Mouse (Mus musculus): ENCODE measurements around the gene Tas2r107. TPM values are rescaled to one million over a fixed set of nuclear protein-coding genes. Genes with fewer than 3 reads are reported as not detected.
"Not testable (repeated sequence)": the region's sequence is repeated elsewhere in the genome, so short reads cannot be mapped to it uniquely, and the experiment has no call there.

Tas2r107 gene
- polyA plus RNA-seq (2015; fragmentation: Nextera tagmentation; extraction: Ambion mirVana), result not detected in 2 replicates

DNA sequence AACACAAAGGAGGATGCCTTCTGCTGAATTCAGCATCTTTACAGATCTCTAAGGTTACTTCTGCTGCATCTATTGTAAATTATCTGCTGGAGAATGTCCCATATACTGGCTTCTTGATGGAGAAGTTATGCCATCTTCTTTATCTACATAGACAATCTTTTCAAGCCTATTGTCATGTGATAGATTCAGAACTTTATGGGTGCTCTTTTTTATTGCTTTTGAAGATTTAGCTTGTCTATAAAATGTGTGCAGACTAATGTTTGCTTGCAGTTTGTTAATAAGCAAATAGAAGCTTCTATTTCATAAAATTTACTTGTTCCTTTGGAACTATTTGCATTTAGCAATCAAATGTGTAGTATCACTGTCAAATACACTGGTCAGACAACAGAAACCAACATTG, at the start of gene Tas2r107:
Gene Tas2r107, minus strand, starts transcription at position 101 of the 400 bp plus-strand sequence.
- no peak within 1 kb of the TSS for H3K27ac ChIP-seq (ENCODE audit: low read length)
- no peak for ATAC-seq (ENCODE audit: low FRiP score, low TSS enrichment)
- H3K4me1 ChIP-seq (ENCODE audit: insufficient read depth, low read length), result no peaks in the 10 kb centered on the region
- H3K9ac ChIP-seq (replicated peaks; ENCODE audit: low read length), result no peak within 1 kb of the TSS
- H3K4me2 ChIP-seq (replicated peaks; ENCODE audit: low read depth, low read length), result no peak within 1 kb of the TSS
- no peaks in the 10 kb centered on the region for H3K27me3 ChIP-seq (ENCODE audit: insufficient read depth, low read length)
- H3K4me3 ChIP-seq (ENCODE audit: low read length), result no peak within 1 kb of the TSS
- H3K36me3 ChIP-seq (ENCODE audit: insufficient read depth, low read length), result no peaks in the 10 kb centered on the region
- H3K9me3 ChIP-seq (ENCODE audit: low read length), result no peaks in the 10 kb centered on the region; the same call in 1 of the 2 replicates

DNA sequence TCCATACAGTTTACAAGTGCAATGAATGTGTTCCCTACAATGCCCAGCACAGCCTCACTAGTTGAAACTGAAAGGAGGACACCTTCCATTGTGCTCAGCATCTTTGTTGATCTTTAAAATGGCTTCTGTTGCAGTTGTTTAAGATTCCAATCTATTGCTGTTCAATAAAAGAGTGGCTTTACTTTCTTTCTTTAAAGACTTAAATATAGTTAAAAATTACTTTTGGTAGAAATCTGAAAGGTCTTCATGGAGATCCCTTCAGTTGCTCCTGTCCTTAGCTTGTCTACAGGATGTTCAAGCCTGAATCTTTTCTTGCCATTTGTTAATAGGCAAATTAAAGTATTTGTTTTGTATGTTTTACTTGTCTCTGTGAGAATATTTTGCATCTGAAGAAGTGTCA, 30.0 kb upstream of the Tas2r107 start, which contains the start of gene Tas2r114:
Gene Tas2r114, minus strand, starts transcription at position 101 of the 400 bp plus-strand sequence.
- no peak within 1 kb of the TSS for H3K27ac ChIP-seq (ENCODE audit: low read length)
- no peaks in the 10 kb centered on the region for H3K9me3 ChIP-seq (ENCODE audit: low read length)
- no peaks in the 10 kb centered on the region for H3K27me3 ChIP-seq (ENCODE audit: insufficient read depth, low read length)
- H3K9ac ChIP-seq (replicated peaks; ENCODE audit: low read length), result no peak within 1 kb of the TSS
- no peaks in the 10 kb centered on the region for H3K36me3 ChIP-seq (ENCODE audit: insufficient read depth, low read length)
- H3K4me1 ChIP-seq (ENCODE audit: insufficient read depth, low read length), result no peaks in the 10 kb centered on the region
- no peak for ATAC-seq (ENCODE audit: low FRiP score, low TSS enrichment)
- H3K4me2 ChIP-seq (replicated peaks; ENCODE audit: low read depth, low read length), result no peak within 1 kb of the TSS
- H3K4me3 ChIP-seq (ENCODE audit: low read length), result no peak within 1 kb of the TSS

DNA sequence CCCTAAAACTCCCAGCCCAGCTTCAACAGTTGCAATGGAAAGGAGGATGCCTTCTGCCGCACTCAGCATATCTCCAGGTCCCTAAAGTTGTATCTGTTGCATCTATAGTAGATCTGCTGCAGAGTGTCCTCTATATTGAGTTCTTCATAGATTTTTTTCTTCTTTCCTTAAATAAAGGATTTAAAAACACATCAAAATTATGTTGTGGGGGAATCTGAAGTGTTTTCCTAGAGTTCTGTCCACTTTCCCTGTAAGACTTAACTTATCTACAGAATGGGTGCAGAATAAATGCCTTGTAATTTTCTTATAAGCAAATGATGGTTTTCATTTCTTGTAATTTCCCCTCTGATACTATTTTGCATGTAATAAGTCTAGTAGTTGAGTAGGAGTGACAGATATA, 27.4 kb upstream of the Tas2r107 start, which contains the start of gene Tas2r105:
Gene Tas2r105, minus strand, starts transcription at position 101 of the 400 bp plus-strand sequence.
- H3K27me3 ChIP-seq (ENCODE audit: insufficient read depth, low read length), result no peaks in the 10 kb centered on the region
- no peak within 1 kb of the TSS for H3K9ac ChIP-seq (replicated peaks; ENCODE audit: low read length)
- H3K9me3 ChIP-seq (ENCODE audit: low read length), result no peaks in the 10 kb centered on the region
- no peaks in the 10 kb centered on the region for H3K36me3 ChIP-seq (ENCODE audit: insufficient read depth, low read length)
- no peak within 1 kb of the TSS for H3K27ac ChIP-seq (ENCODE audit: low read length)
- no peaks in the 10 kb centered on the region for H3K4me1 ChIP-seq (ENCODE audit: insufficient read depth, low read length)
- H3K4me3 ChIP-seq (ENCODE audit: low read length), result no peak within 1 kb of the TSS
- no peak for ATAC-seq (ENCODE audit: low FRiP score, low TSS enrichment)
- no peak within 1 kb of the TSS for H3K4me2 ChIP-seq (replicated peaks; ENCODE audit: low read depth, low read length)
- WGBS, result 67% methylated on average over 1 of the region's 1 CpGs

DNA sequence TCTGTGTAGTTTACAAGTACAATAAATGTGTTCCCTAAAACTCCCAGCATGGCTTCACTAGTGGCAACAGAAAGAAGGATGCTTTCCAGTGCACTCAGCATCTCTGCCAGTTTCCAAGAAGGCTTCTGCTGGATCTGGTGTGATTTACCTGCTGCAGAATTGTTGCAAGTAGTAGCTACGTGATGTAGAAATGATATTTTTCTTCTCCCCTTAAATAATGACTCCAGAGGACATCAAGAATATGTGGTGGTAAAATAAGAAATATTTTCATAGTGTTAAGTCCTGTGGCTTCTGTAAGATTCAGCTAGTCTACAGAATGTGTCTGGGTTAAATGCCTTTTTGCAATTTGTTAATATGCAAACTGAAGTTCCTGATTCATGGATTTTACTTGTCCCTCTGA, 25.7 kb upstream of the Tas2r107 start, which contains the start of gene Tas2r104:
Gene Tas2r104, minus strand, starts transcription at position 101 of the 400 bp plus-strand sequence.
- no peak for ATAC-seq (ENCODE audit: low FRiP score, low TSS enrichment)
- Histone ChIP-seq H3K36me3 (ENCODE audit: insufficient read depth, low read length) (no peaks in the 10 kb centered on the region), H3K4me1 (ENCODE audit: insufficient read depth, low read length) (no peaks in the 10 kb centered on the region), H3K27ac (ENCODE audit: low read length) (no peak within 1 kb of the TSS), H3K4me3 (ENCODE audit: low read length) (no peak within 1 kb of the TSS), H3K9me3 (ENCODE audit: low read length) (no peaks in the 10 kb centered on the region), H3K4me2 (replicated peaks; ENCODE audit: low read depth, low read length) (no peak within 1 kb of the TSS), H3K27me3 (ENCODE audit: insufficient read depth, low read length) (no peaks in the 10 kb centered on the region), H3K9ac (replicated peaks; ENCODE audit: low read length) (no peak within 1 kb of the TSS)
- WGBS, result 83% methylated on average over 1 of the region's 1 CpGs

DNA sequence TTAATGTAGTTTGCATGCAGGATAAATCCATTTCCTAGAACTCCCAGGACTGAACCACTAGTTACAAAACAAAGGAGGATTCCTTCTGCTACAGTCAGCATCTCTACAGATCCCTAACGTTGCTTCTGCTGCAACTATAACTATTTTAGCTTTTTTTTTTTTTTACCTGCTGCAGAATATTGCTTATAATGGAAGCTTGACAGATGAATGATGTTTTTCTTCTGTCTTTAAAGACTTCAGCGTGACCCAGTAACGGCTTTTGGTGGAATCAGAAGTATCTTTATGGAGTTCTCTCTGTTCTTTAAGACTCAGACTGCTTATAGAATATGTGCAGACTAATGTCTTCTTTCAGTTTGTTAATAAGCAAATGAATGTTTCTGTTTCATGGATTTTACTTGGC, 18.8 kb upstream of the Tas2r107 start, which contains the start of gene Tas2r106:
Gene Tas2r106, minus strand, starts transcription at position 101 of the 400 bp plus-strand sequence.
- Histone ChIP-seq H3K36me3 (ENCODE audit: insufficient read depth, low read length) (no peaks in the 10 kb centered on the region), H3K4me2 (replicated peaks; ENCODE audit: low read depth, low read length) (no peak within 1 kb of the TSS), H3K4me3 (ENCODE audit: low read length) (no peak within 1 kb of the TSS), H3K4me1 (ENCODE audit: insufficient read depth, low read length) (no peaks in the 10 kb centered on the region), H3K27me3 (ENCODE audit: insufficient read depth, low read length) (no peaks in the 10 kb centered on the region), H3K27ac (ENCODE audit: low read length) (no peak within 1 kb of the TSS), H3K9ac (replicated peaks; ENCODE audit: low read length) (no peak within 1 kb of the TSS), H3K9me3 (ENCODE audit: low read length) (no peaks in the 10 kb centered on the region)
- ATAC-seq (ENCODE audit: low FRiP score, low TSS enrichment), result no peak
- WGBS, result 76% methylated on average over 3 of the region's 3 CpGs

DNA sequence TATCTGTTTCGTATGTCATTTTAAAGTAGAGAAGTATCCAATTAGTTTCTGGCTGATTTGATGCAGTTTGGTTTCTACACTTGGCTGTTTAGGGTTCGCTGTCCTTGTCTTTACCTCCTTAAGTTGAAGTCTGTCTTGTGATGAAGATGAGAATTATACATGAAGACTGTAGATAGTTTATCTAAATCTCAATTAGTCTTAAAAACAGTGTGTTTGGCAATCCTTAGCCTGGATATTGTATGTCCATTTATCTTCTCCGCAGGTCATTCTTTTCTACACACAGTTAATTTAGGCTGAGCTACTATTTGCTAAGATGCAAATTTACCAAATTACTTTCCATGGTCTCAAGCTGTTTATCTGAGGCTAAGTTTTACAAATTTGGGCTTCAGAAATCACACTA, 29.1 kb downstream of the Tas2r107 start, which contains the start of gene Tas2r130:
Gene Tas2r130, minus strand, starts transcription at position 101 of the 400 bp plus-strand sequence.
- Histone ChIP-seq H3K9ac (replicated peaks; ENCODE audit: low read length) (no peak within 1 kb of the TSS), H3K9me3 (ENCODE audit: low read length) (peaks cover 3% of the 10 kb centered on the region; the same call in 1 of the 2 replicates), H3K27me3 (ENCODE audit: insufficient read depth, low read length) (no peaks in the 10 kb centered on the region), H3K4me3 (ENCODE audit: low read length) (no peak within 1 kb of the TSS), H3K36me3 (ENCODE audit: insufficient read depth, low read length) (no peaks in the 10 kb centered on the region), H3K4me2 (replicated peaks; ENCODE audit: low read depth, low read length) (no peak within 1 kb of the TSS), H3K4me1 (ENCODE audit: insufficient read depth, low read length) (no peaks in the 10 kb centered on the region), H3K27ac (ENCODE audit: low read length) (no peak within 1 kb of the TSS)
- no peak for ATAC-seq (ENCODE audit: low FRiP score, low TSS enrichment)
- WGBS, result 73% methylated on average over 3 of the region's 3 CpGs

DNA sequence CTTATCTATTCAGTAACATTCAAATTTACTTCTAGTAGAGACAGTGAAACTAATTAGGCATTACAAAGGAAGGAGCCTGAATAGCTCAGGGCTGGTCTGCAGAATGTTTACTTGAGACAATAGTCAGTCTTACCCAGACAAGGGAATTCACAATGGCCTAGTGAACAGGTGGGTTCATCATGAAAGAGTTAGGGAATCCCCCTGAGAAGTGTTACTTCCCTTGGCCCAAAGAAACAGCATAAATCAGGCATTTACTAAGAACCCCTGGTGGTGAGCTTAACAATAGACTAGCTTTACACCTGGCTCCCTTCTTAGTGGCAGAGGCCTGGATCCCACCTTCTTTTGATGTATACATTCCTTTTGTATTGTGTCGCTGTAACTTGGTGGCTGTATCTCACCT, 50.0 kb downstream of the Tas2r107 start:
- H3K36me3 ChIP-seq (ENCODE audit: insufficient read depth, low read length); H3K9ac ChIP-seq (replicated peaks; ENCODE audit: low read length); H3K4me2 ChIP-seq (replicated peaks; ENCODE audit: low read depth, low read length); H3K27me3 ChIP-seq (ENCODE audit: insufficient read depth, low read length); H3K27ac ChIP-seq (ENCODE audit: low read length); H3K4me1 ChIP-seq (ENCODE audit: insufficient read depth, low read length); H3K4me3 ChIP-seq (ENCODE audit: low read length); ATAC-seq (ENCODE audit: low FRiP score, low TSS enrichment): not testable (repeated sequence)
- WGBS, result 83% methylated on average over 1 of the region's 1 CpGs
- peaks cover 11% of the 10 kb centered on the region; the same call in 1 of the 2 replicates for H3K9me3 ChIP-seq (ENCODE audit: low read length)

Other genes with a start within 250 kb of the Tas2r107 start
- not detected in 2 replicates for gene 5430401F13Rik, start 173.7 kb downstream of the Tas2r107 start, polyA plus RNA-seq (2015; fragmentation: Nextera tagmentation; extraction: Ambion mirVana)
- gene Gm6619, start 173.7 kb downstream of the Tas2r107 start, polyA plus RNA-seq (2015; fragmentation: Nextera tagmentation; extraction: Ambion mirVana), result not detected in 2 replicates
- gene Tas2r130, start 29.2 kb downstream of the Tas2r107 start, polyA plus RNA-seq (2015; fragmentation: Nextera tagmentation; extraction: Ambion mirVana), result not detected in 2 replicates
- gene Tas2r106, start 18.7 kb upstream of the Tas2r107 start, polyA plus RNA-seq (2015; fragmentation: Nextera tagmentation; extraction: Ambion mirVana), result not detected in 2 replicates
- gene Tas2r104, start 25.6 kb upstream of the Tas2r107 start, polyA plus RNA-seq (2015; fragmentation: Nextera tagmentation; extraction: Ambion mirVana), result not detected in 2 replicates
- gene Tas2r105, start 27.3 kb upstream of the Tas2r107 start, polyA plus RNA-seq (2015; fragmentation: Nextera tagmentation; extraction: Ambion mirVana), result not detected in 2 replicates
- gene Tas2r114, start 29.9 kb upstream of the Tas2r107 start, polyA plus RNA-seq (2015; fragmentation: Nextera tagmentation; extraction: Ambion mirVana), result not detected in 2 replicates

Measured in kidney, embryonic 16.5 days (tissue).